Mouse (Mus musculus) hindbrain, postnatal 0 days (tissue): ENCODE data around the gene Rarres2. TPM values are rescaled to one million over a fixed set of nuclear protein-coding genes. Genes with fewer than 3 reads are reported as not detected.

ENCODE experiments used
- ATAC-seq: fragments of 200-750 bp; cut with Nextera tagmentation; 2 replicates; pipeline ENCODE4 v1.8.0; 2017; ENCODE audit warnings: mild to moderate bottlenecking, moderate TSS enrichment, moderate library complexity
- DNase-seq: peaks from one replicate; pipeline ENCODE4 v3.0.0-alpha.2; 2015; ENCODE audit warnings: low spot score
- H3K27ac ChIP-seq: fragments of 300-500 bp; sonication (generic); 2 replicates; pipeline ENCODE4 v1.5.1; 2014; ENCODE audit warnings: mild to moderate bottlenecking
- H3K27me3 ChIP-seq: fragments of 300-500 bp; sonication (generic); 2 replicates; pipeline ENCODE4 v1.6.1; 2014; ENCODE audit warnings: low read length, mixed read lengths; ENCODE audit not compliant: insufficient read depth
- H3K36me3 ChIP-seq: fragments of 300-500 bp; sonication (generic); 2 replicates; pipeline ENCODE4 v1.6.1; 2014; ENCODE audit warnings: low read length, mixed read lengths; ENCODE audit not compliant: insufficient read depth
- H3K4me1 ChIP-seq: fragments of 300-500 bp; sonication (generic); 2 replicates; pipeline ENCODE4 v1.6.1; 2014; ENCODE audit warnings: antibody characterized with exemption, low read length, mixed read lengths; ENCODE audit not compliant: insufficient read depth
- H3K4me2 ChIP-seq: fragments of 300-500 bp; sonication (generic); 2 replicates; pipeline ENCODE4 v1.6.1; 2014; ENCODE audit warnings: low read depth, mild to moderate bottlenecking, low read length, moderate library complexity, mixed read lengths
- H3K4me3 ChIP-seq: fragments of 300-500 bp; sonication (generic); 2 replicates; pipeline ENCODE4 v1.5.1; 2014; ENCODE audit warnings: low read length
- H3K9ac ChIP-seq: fragments of 300-500 bp; sonication (generic); replicated peaks from 2 replicates; pipeline ENCODE4 v1.6.1; 2014; ENCODE audit warnings: mild to moderate bottlenecking, low read length, moderate library complexity, mixed read lengths
- H3K9me3 ChIP-seq: fragments of 300-500 bp; sonication (generic); 2 replicates; pipeline ENCODE4 v1.6.1; 2016; ENCODE audit warnings: low read length, mixed read lengths
- CTCF ChIP-seq: IDR thresholded peaks from 2 replicates; pipeline ENCODE4 v1.5.1; 2016; ENCODE audit warnings: antibody characterized with exemption, control low read depth, low read depth
- WGBS: fragments of 180-500 bp; shearing (Covaris S2); extraction: QIAGEN DNeasy Blood & Tissue Kit; methylation state at CpG from one replicate; pipeline ENCODE4 v1.1.7; 2014; 5-methylcytosine and 5-hydroxymethylcytosine counted together
- polyA plus RNA-seq: library from polyadenylated mRNA; unstranded; fragments of >200 nt; fragmentation: Nextera tagmentation; extraction: Ambion mirVana; gene quantifications from 2 replicates; pipeline ENCODE4 v1.2.1, GENCODE M21; 2015
- total RNA-seq: library from RNA; depleted of rRNA; stranded (reverse); fragments of >200 nt; gene quantifications from 2 replicates; pipeline ENCODE4 v1.2.3, GENCODE M21; 2014

Rarres2 gene
- total and polyA plus RNA-seq, 2 experiments from 2014 or later, result 4.3 to 10.4 TPM

- H3K4me1 ChIP-seq, result peaks cover 8% of the 10 kb centered on the region; the same call in 1 of the 2 replicates
- no peaks in the 10 kb centered on the region for H3K9me3 ChIP-seq
- peak within 1 kb of the TSS; percentile 99 for H3K27ac ChIP-seq
- ATAC-seq (peak; percentile 93), DNase-seq (peak; percentile 99)
- H3K9ac ChIP-seq, result peak within 1 kb of the TSS; percentile 74
- peak within 1 kb of the TSS; percentile 77 for H3K4me2 ChIP-seq
- TF ChIP-seq CTCF, result peak; percentile 1; the same call in 1 of the 2 replicates
- peak within 1 kb of the TSS; percentile 51 for H3K4me3 ChIP-seq
- no peaks in the 10 kb centered on the region; the same call in 1 of the 2 replicates for H3K36me3 ChIP-seq
- WGBS, result under 1% methylated on average over 39 of the region's 39 CpGs
- H3K27me3 ChIP-seq, result no peaks in the 10 kb centered on the region
Measured at GRCm38 (mm10) chr6:48554280-48555103, 18.1 kb downstream of the Rarres2 start, which contains the start of gene Lrrc61. Gene Lrrc61 (plus strand): TSS chr6:48554796.

- WGBS, result 68% methylated on average over 4 of the region's 4 CpGs
Measured at GRCm38 (mm10) chr6:48553819-48554218, 18.8 kb downstream of the Rarres2 start.

GRCm38 (mm10) chr6:48552918-48553317 is 19.7 kb downstream of the Rarres2 start:
- Histone ChIP-seq H3K4me3 (no peak overlapping the region), H3K36me3 (no peaks in the 10 kb centered on the region), H3K27me3 (no peaks in the 10 kb centered on the region), H3K9me3 (no peaks in the 10 kb centered on the region), H3K27ac (no peak overlapping the region), H3K4me2 (no peak overlapping the region), H3K4me1 (peaks cover 8% of the 10 kb centered on the region; the same call in 1 of the 2 replicates), H3K9ac (no peak overlapping the region)
- no peak for TF ChIP-seq CTCF
- no peak for DNase-seq
- no peak for ATAC-seq
- 65% methylated on average over 4 of the region's 4 CpGs for WGBS

More at GRCm38 (mm10) chr6:48553819-48554218, 18.8 kb downstream of the Rarres2 start:
- H3K9me3 ChIP-seq, result no peaks in the 10 kb centered on the region
- no peaks in the 10 kb centered on the region; the same call in 1 of the 2 replicates for H3K36me3 ChIP-seq
- DNase-seq (no peak), ATAC-seq (peak; percentile 22; the same call in 1 of the 2 replicates)
- H3K4me3 ChIP-seq, result peak overlapping the region; percentile 51
- no peak for TF ChIP-seq CTCF
- H3K27me3 ChIP-seq, result no peaks in the 10 kb centered on the region
- H3K4me1 ChIP-seq, result peaks cover 8% of the 10 kb centered on the region; the same call in 1 of the 2 replicates
- H3K27ac ChIP-seq, result peak overlapping the region; percentile 99
- H3K9ac ChIP-seq, result peak overlapping the region; percentile 74
- peak overlapping the region; percentile 77 for H3K4me2 ChIP-seq

- no peak for TF ChIP-seq CTCF
- Histone ChIP-seq H3K27ac (no peak overlapping the region), H3K27me3 (no peaks in the 10 kb centered on the region), H3K9ac (no peak overlapping the region), H3K4me1 (no peaks in the 10 kb centered on the region), H3K9me3 (no peaks in the 10 kb centered on the region), H3K36me3 (no peaks in the 10 kb centered on the region), H3K4me2 (no peak overlapping the region), H3K4me3 (no peak overlapping the region)
- ATAC-seq, result no peak
- DNase-seq, result no peak
- WGBS, result 91% methylated on average over 6 of the region's 6 CpGs
Measured at GRCm38 (mm10) chr6:48548314-48548713, 24.3 kb downstream of the Rarres2 start.

GRCm38 (mm10) chr6:48546858-48547257 is 25.7 kb downstream of the Rarres2 start:
- WGBS, result 63% methylated on average over 4 of the region's 4 CpGs
- no peak for ATAC-seq
- no peak for TF ChIP-seq CTCF

GRCm38 (mm10) chr6:48546271-48546670 is 26.3 kb downstream of the Rarres2 start:
- 41% methylated on average over 1 of the region's 1 CpGs for WGBS
- peak; percentile 87 for TF ChIP-seq CTCF
- Histone ChIP-seq H3K27me3 (no peaks in the 10 kb centered on the region), H3K4me1 (no peaks in the 10 kb centered on the region), H3K36me3 (peaks cover 5% of the 10 kb centered on the region; the same call in 1 of the 2 replicates), H3K4me3 (no peak overlapping the region), H3K9me3 (no peaks in the 10 kb centered on the region), H3K27ac (no peak overlapping the region), H3K4me2 (no peak overlapping the region), H3K9ac (no peak overlapping the region)
- peak; percentile 68 for DNase-seq
- ATAC-seq, result no peak

More at GRCm38 (mm10) chr6:48546858-48547257, 25.7 kb downstream of the Rarres2 start:
- Histone ChIP-seq H3K9ac (no peak overlapping the region), H3K36me3 (no peaks in the 10 kb centered on the region), H3K4me2 (no peak overlapping the region), H3K9me3 (no peaks in the 10 kb centered on the region), H3K4me1 (no peaks in the 10 kb centered on the region), H3K27me3 (no peaks in the 10 kb centered on the region), H3K27ac (no peak overlapping the region), H3K4me3 (no peak overlapping the region)
- DNase-seq, result no peak
